Mouse (Mus musculus): ENCODE data around the gene Pdlim5. TPM values are rescaled to one million over a fixed set of nuclear protein-coding genes. Genes with fewer than 3 reads are reported as not detected.
"Not testable (repeated sequence)": the region's sequence is repeated elsewhere in the genome, so short reads cannot be mapped to it uniquely, and the experiment has no call there.

Pdlim5 gene
- total RNA-seq (2021): 100 to 1,000 TPM; 452 to 543 TPM
- long read RNA-seq, experiment 1, full-length matches to known transcripts: 1 of 276 reads
- long read RNA-seq, experiment 1, partial matches to known transcripts: 25 of 276 reads
- long read RNA-seq, experiment 1, other reads (novel, unspliced or antisense): 250 of 276 reads
- long read RNA-seq, experiment 2, partial matches to known transcripts: 24 of 294 reads
- long read RNA-seq, experiment 2, other reads (novel, unspliced or antisense): 270 of 294 reads

GRCm38 (mm10) chr3:142395520-142396193, at the start of gene Pdlim5:
Pdlim5 (minus strand) TSS chr3:142395696.
- intact Hi-C loops (cut with DNase I; ENCODE audit: low total_unique reads): loop anchor here (5.0 kb wide), 1 partner anchor 42 kb away; no protein-coding TSS in a partner anchor
- DNase-seq: peak; percentile 95

GRCm38 (mm10) chr3:142443710-142444043, 48.2 kb upstream of the Pdlim5 start:
- intact Hi-C loops (cut with DNase I; ENCODE audit: low total_unique reads): no loop called here
- DNase-seq: no peak

- intact Hi-C loops (cut with DNase I; ENCODE audit: low total_unique reads): no loop called here
- peak; percentile 91 for DNase-seq
Observed at GRCm38 (mm10) chr3:142443006-142443709, 47.7 kb upstream of the Pdlim5 start.

- intact Hi-C loops (cut with DNase I; ENCODE audit: low total_unique reads): no loop called here
- DNase-seq: peak; percentile 16
Observed at GRCm38 (mm10) chr3:142442161-142442560, 46.7 kb upstream of the Pdlim5 start.

- intact Hi-C loops (cut with DNase I; ENCODE audit: low total_unique reads): no loop called here
- DNase-seq: no peak
Observed at GRCm38 (mm10) chr3:142441142-142441541, 45.6 kb upstream of the Pdlim5 start.

- intact Hi-C loops (cut with DNase I; ENCODE audit: low total_unique reads): no loop called here
- no peak for DNase-seq
Observed at GRCm38 (mm10) chr3:142440191-142440590, 44.7 kb upstream of the Pdlim5 start.

DNA sequence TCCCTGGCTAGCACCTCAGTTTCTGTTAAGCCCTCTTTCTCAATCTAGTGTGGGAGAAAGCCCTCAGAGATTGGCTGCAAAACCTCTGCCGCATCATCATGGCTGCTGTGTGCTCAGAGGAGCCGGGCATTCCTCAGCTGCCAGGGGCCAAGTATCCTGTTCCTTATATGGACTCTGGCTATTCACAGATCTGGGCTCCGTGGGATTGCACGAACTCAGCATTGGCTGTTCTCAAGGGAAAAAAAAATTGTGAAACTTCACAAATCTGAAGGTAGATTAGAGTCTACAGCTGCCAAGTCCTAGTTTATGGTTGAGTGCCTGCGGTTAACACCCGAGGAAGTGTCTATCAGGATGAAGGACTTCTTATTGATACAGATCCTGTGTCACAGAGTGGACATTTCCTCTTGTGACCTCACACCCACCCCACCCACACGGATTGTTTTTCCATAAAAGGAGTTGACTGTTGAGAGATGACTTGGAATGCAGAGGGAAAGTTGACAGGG, 44.1 kb upstream of the Pdlim5 start:
- peak; percentile 57 for DNase-seq
- intact Hi-C loops (cut with DNase I; ENCODE audit: low total_unique reads): loop anchor here (5.0 kb wide), 1 partner anchor 42 kb away; the partner anchor contains the start of gene Pdlim5

GRCm38 (mm10) chr3:142438630-142439029, 43.1 kb upstream of the Pdlim5 start:
- intact Hi-C loops (cut with DNase I; ENCODE audit: low total_unique reads): loop anchor here (5.0 kb wide), 1 partner anchor 41 kb away; the partner anchor contains the start of gene Pdlim5
- not testable (repeated sequence) for DNase-seq

DNA sequence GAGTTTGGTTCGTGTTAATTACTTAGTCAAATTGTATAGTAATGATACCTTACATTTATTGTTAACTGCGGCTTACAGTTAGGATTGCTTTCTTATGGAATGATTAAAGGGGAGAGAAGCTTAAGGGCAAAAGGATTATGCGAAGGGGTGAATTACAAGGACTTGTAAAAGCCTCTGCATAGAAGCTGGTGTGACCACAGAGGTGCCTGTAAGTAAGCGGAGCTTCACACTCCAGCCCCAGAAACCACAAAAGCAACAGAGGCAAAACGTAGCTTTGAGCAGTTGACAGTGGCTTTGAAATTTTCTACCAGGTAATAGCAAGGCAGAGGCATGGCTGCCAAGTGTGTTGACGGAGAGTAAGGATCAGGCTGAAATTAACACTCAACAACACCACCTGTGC, 41.3 kb upstream of the Pdlim5 start:
- intact Hi-C loops (cut with DNase I; ENCODE audit: low total_unique reads): loop anchor here (5.0 kb wide), 1 partner anchor 40 kb away; the partner anchor contains the start of gene Pdlim5
- DNase-seq: no peak

DNA sequence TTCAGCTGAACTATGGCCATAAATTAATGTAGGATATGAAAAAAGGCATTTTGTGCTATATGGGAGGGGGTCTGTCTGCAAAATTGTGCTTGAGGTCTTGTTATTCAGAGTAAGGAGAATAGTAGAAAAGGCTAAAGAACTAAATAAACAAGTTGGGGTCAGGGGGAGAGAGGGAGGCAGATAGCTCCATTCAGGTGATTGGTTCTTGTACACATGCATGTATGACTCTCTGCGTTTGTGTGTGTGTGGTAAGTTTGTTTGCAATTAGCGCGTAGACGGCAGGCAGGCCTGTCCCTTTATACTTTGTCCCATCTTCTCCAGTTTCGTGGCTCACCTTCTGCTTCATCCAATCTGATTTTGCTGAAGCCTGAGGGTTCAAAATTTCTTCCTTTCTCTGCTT, 40.7 kb upstream of the Pdlim5 start:
- DNase-seq: no peak
- intact Hi-C loops (cut with DNase I; ENCODE audit: low total_unique reads): loop anchor here (5.0 kb wide), 1 partner anchor 39 kb away; the partner anchor contains the start of gene Pdlim5

- intact Hi-C loops (cut with DNase I; ENCODE audit: low total_unique reads): loop anchor here (5.0 kb wide), 1 partner anchor 37 kb away; the partner anchor contains the start of gene Pdlim5
- no peak for DNase-seq
Observed at GRCm38 (mm10) chr3:142434786-142435168, 39.3 kb upstream of the Pdlim5 start.

GRCm38 (mm10) chr3:142434127-142434785, 38.8 kb upstream of the Pdlim5 start:
- intact Hi-C loops (cut with DNase I; ENCODE audit: low total_unique reads): no loop called here
- no peak for DNase-seq

GRCm38 (mm10) chr3:142431481-142431880, 36.0 kb upstream of the Pdlim5 start:
- intact Hi-C loops (cut with DNase I; ENCODE audit: low total_unique reads): no loop called here
- no peak for DNase-seq

DNA sequence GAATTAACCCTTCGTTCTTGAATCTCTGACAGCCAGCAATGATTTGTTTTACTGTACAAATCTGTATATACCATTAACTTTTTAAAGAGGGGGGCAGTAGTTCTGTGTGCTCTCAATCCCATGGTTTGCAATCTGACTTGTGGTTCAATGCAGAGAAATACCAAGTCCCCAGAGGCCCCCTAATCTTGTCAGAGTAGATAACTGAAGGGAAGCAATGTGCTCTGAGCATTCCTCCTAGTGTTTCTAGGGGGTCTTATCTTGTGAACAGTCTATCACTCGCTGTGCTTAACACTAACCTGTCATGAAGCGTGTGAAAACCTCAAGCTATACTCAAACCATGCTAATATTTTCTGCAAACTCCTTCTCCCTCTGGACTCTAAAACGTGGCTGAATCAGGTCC, 34.6 kb upstream of the Pdlim5 start:
- intact Hi-C loops (cut with DNase I; ENCODE audit: low total_unique reads): no loop called here

DNA sequence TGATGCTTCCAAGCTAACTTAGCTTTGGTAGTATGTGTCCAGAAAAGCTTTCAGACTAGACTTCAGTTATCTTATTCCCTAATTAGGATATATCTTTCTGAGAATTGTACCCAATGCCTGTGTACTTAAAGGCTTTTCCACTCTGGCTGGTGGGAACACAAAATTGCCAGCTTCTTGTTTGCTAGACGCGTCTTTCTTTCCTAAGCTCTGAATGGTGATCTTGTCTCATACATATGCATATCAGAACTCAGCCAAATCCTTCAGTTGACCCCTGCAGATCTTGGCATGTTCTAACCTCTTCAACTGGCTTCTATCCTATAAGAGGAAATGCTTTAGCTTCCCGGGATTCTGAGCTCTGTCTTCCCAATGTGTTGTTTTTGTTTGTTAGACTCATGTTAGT, 31.3 kb upstream of the Pdlim5 start:
- DNase-seq: no peak
- intact Hi-C loops (cut with DNase I; ENCODE audit: low total_unique reads): no loop called here

More for the DNA sequence above, 34.6 kb upstream of the Pdlim5 start:
- DNase-seq: no peak

GRCm38 (mm10) chr3:142424134-142424533, 28.6 kb upstream of the Pdlim5 start:
- no peak for DNase-seq
- intact Hi-C loops (cut with DNase I; ENCODE audit: low total_unique reads): no loop called here

DNA sequence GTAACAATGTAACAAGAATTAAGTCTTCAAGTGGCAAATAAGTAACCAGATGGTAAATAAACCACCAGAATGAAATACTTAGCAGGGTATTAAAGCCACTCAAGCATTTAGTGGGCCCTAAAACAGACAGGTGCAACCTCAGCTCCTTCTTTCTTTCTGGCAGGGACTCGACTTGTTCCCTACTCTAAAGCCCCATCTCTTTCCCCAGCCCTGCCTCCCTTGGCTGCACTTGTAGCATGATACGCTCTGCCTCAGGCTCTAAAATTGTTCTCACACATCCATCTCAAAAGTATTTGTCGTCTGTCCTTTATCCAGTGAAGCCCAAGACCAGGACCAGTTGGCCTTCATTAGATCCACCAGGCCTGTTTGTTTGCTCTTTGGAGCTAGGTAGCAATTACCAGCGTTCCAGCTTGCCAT, 28.0 kb upstream of the Pdlim5 start:
- no peak for DNase-seq
- intact Hi-C loops (cut with DNase I; ENCODE audit: low total_unique reads): no loop called here

DNA sequence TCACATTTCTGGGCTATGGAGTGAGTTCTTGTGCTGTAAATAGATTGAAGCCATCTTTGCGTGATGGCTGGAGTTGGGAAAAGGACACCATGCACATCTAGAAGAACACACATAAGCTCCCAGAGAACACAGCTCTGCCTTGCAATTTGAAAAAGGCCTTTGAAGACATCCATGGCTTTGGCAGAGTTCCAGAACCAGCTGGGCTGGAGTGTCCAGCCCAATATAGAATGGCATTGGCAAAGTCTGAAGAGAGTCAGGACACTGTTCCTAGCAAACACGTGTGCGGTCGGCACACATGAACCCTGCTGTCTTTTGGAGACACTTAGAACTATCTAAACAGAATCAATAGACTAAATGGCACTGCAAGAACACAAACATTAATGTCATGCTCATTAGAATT, 26.7 kb upstream of the Pdlim5 start:
- no peak for DNase-seq

GRCm38 (mm10) chr3:142421470-142421869, 26.0 kb upstream of the Pdlim5 start:
- DNase-seq: no peak
- intact Hi-C loops (cut with DNase I; ENCODE audit: low total_unique reads): no loop called here

More for the DNA sequence above, 26.7 kb upstream of the Pdlim5 start:
- intact Hi-C loops (cut with DNase I; ENCODE audit: low total_unique reads): no loop called here

DNA sequence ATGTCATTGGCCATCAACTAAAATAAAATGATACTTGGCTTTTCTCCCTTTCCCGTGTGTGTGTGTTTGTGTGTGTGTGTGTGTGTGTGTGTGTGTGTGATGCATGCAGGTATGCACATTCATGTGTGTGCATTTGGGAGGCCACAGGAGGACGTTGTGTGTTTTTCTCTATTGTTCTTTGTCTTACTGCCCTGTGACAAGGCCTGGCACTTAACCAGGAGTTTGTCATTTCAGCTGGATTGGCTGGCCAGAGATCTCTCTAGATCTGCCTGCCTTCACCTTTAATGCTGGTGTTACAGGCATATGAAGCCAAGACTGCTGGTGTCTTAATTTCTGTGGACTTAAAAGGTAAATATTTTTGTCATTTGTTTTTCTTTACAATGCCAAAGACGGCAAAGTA, 22.5 kb upstream of the Pdlim5 start:
- intact Hi-C loops (cut with DNase I; ENCODE audit: low total_unique reads): no loop called here
- DNase-seq: no peak
